Mouse (Mus musculus) spleen, adult 2 months (tissue): ENCODE data around the gene Dpp8. TPM values are rescaled to one million over a fixed set of nuclear protein-coding genes. Genes with fewer than 3 reads are reported as not detected.

Experiments used
- DNase-seq, 2 experiments: peaks; one replicate each; pipeline versions ENCODE4 v3.0.0 to v3.0.0-alpha.2; 2012 to 2021; ENCODE audit warnings: low spot score in 2 of 2, low read depth in 1 of 2
- H3K27ac ChIP-seq: fragments of 200-500 bp; 2 replicates; pipeline ENCODE4 v1.5.1; 2012; ENCODE audit warnings: low read length, inconsistent platforms; ENCODE audit not compliant: insufficient read depth
- H3K27me3 ChIP-seq: fragments of 200-500 bp; 2 replicates; pipeline ENCODE4 v1.6.1; 2012; ENCODE audit warnings: mild to moderate bottlenecking, moderate library complexity, low read length, inconsistent platforms; ENCODE audit not compliant: control insufficient read depth, insufficient read depth
- H3K36me3 ChIP-seq: fragments of 200-500 bp; 2 replicates; pipeline ENCODE4 v1.6.1; 2012; ENCODE audit warnings: mild to moderate bottlenecking, low read length, inconsistent platforms; ENCODE audit not compliant: control insufficient read depth, insufficient read depth
- H3K4me1 ChIP-seq: fragments of 200-500 bp; 2 replicates; pipeline ENCODE4 v1.6.1; 2011; ENCODE audit warnings: inconsistent platforms; ENCODE audit not compliant: control insufficient read depth, insufficient read depth, insufficient read length
- H3K4me3 ChIP-seq: fragments of 200-500 bp; 2 replicates; pipeline ENCODE4 v1.5.1; 2011; ENCODE audit warnings: mild to moderate bottlenecking, inconsistent platforms; ENCODE audit not compliant: insufficient read depth, insufficient read length; ENCODE audit errors: extremely low read depth
- CTCF ChIP-seq: fragments of 200-500 bp; IDR thresholded peaks from 2 replicates; pipeline ENCODE4 v1.5.1; 2011; ENCODE audit warnings: mild to moderate bottlenecking, inconsistent platforms; ENCODE audit not compliant: insufficient read depth, insufficient read length, insufficient replicate concordance; ENCODE audit errors: extremely low read depth
- POLR2A ChIP-seq: fragments of 200-500 bp; IDR thresholded peaks from 2 replicates; pipeline ENCODE4 v1.6.1; 2011; ENCODE audit warnings: low read depth, low read length, inconsistent platforms
- whole genome bisulfite sequencing: fragments of 180-500 bp; shearing (Covaris S2); methylation state at CpG from one replicate; pipeline ENCODE4 v1.1.7; 2018; 5-methylcytosine and 5-hydroxymethylcytosine counted together
- polyA plus RNA-seq: library from polyadenylated mRNA; depleted of rRNA; stranded (reverse); fragments of >200 nt; gene quantifications from 2 replicates; pipeline ENCODE4 v1.2.3, GENCODE M21; 2012

Gene Dpp8
- polyA plus RNA-seq, 1 experiment: 32.6 TPM

- Histone ChIP-seq H3K27ac (no peak overlapping the region), H3K4me3 (peak overlapping the region; percentile 51; the same call in 1 of the 2 replicates), H3K4me1 (peaks cover 6% of the 10 kb centered on the region), H3K27me3 (peaks cover 21% of the 10 kb centered on the region), H3K36me3 (no peaks in the 10 kb centered on the region)
- 46% methylated on average over 35 of the region's 36 CpGs for WGBS
- DNase-seq: no peak
- TF ChIP-seq POLR2A: no peak
- TF ChIP-seq CTCF: no peak
Measured at GRCm38 (mm10) chr9:65102377-65103172, 70.4 kb downstream of the Dpp8 start.

- WGBS: 57% methylated on average over 8 of the region's 8 CpGs
- Histone ChIP-seq H3K36me3 (no peaks in the 10 kb centered on the region), H3K4me3 (no peak overlapping the region), H3K27me3 (peaks cover 21% of the 10 kb centered on the region), H3K27ac (no peak overlapping the region), H3K4me1 (peaks cover 6% of the 10 kb centered on the region)
- no peak for DNase-seq
- TF ChIP-seq CTCF (no peak), POLR2A (no peak)
Measured at GRCm38 (mm10) chr9:65103173-65103752, 71.0 kb downstream of the Dpp8 start.

- no peaks in the 10 kb centered on the region for H3K36me3 ChIP-seq
- no peak for DNase-seq
- H3K27ac ChIP-seq: no peak overlapping the region
- no peaks in the 10 kb centered on the region for H3K4me1 ChIP-seq
- no peak overlapping the region for H3K4me3 ChIP-seq
- 88% methylated on average over 4 of the region's 4 CpGs for WGBS
- TF ChIP-seq POLR2A: no peak
- H3K27me3 ChIP-seq: peaks cover 9% of the 10 kb centered on the region; the same call in 1 of the 2 replicates
Measured at GRCm38 (mm10) chr9:65106821-65107220, 74.6 kb downstream of the Dpp8 start.

GRCm38 (mm10) chr9:65107893-65108292 is 75.7 kb downstream of the Dpp8 start:
- no peak overlapping the region for H3K4me3 ChIP-seq
- 85% methylated on average over 1 of the region's 1 CpGs for WGBS
- H3K27me3 ChIP-seq: peaks cover under 1% of the 10 kb centered on the region; the same call in 1 of the 2 replicates
- no peaks in the 10 kb centered on the region for H3K36me3 ChIP-seq
- DNase-seq: no peak
- no peak overlapping the region for H3K27ac ChIP-seq
- H3K4me1 ChIP-seq: no peaks in the 10 kb centered on the region
- TF ChIP-seq CTCF (no peak), POLR2A (no peak)

- no peak overlapping the region for H3K27ac ChIP-seq
- no peaks in the 10 kb centered on the region for H3K4me1 ChIP-seq
- WGBS: 46% methylated on average over 24 of the region's 24 CpGs
- no peak for DNase-seq
- no peaks in the 10 kb centered on the region for H3K27me3 ChIP-seq
- no peak overlapping the region for H3K4me3 ChIP-seq
- no peaks in the 10 kb centered on the region for H3K36me3 ChIP-seq
- no peak for TF ChIP-seq CTCF
- TF ChIP-seq POLR2A: no peak
Measured at GRCm38 (mm10) chr9:65109132-65110072, 77.2 kb downstream of the Dpp8 start.

GRCm38 (mm10) chr9:65111698-65112097 is 79.5 kb downstream of the Dpp8 start:
- no peaks in the 10 kb centered on the region for H3K4me1 ChIP-seq
- H3K4me3 ChIP-seq: no peak overlapping the region
- no peaks in the 10 kb centered on the region for H3K36me3 ChIP-seq
- DNase-seq: no peak
- no peaks in the 10 kb centered on the region for H3K27me3 ChIP-seq
- TF ChIP-seq CTCF: no peak
- no peak for TF ChIP-seq POLR2A
- WGBS: 87% methylated on average over 5 of the region's 5 CpGs
- no peak overlapping the region for H3K27ac ChIP-seq
